Mouse (Mus musculus): ENCODE measurements at regions not wholly inside any gene's neighbourhood (a gene's known extent, or its start where the extent isn't known, plus 50 kb on each side); places are given as distances from the start of the nearest gene placed in this dataset.
A peak's percentile ranks its signal among the peaks of the same experiment; 100 is the strongest.
"Not testable (repeated sequence)": the region's sequence is repeated elsewhere in the genome, so short reads cannot be mapped to it uniquely, and the experiment has no call there.

DNA sequence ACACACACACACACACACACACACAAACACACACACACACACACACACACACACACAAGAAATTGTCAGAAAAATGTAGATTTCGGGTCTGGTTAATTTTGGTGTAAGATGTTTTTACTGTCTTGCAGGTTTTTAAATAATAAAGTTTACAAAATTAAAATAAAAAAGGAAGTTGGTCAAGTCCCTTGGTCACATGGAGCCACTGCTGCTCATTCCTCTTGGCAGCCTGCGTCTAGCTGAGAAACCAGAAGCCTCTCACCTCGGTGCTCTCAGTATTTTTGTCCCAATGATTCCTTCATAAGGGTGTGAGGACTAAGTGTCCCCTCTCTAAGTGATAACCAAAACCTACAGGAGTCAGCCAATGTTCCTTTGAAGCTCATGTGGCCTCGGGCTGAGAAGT is 76.8 kb upstream of the Smg1 start:
- no peak for DNase-seq

DNA sequence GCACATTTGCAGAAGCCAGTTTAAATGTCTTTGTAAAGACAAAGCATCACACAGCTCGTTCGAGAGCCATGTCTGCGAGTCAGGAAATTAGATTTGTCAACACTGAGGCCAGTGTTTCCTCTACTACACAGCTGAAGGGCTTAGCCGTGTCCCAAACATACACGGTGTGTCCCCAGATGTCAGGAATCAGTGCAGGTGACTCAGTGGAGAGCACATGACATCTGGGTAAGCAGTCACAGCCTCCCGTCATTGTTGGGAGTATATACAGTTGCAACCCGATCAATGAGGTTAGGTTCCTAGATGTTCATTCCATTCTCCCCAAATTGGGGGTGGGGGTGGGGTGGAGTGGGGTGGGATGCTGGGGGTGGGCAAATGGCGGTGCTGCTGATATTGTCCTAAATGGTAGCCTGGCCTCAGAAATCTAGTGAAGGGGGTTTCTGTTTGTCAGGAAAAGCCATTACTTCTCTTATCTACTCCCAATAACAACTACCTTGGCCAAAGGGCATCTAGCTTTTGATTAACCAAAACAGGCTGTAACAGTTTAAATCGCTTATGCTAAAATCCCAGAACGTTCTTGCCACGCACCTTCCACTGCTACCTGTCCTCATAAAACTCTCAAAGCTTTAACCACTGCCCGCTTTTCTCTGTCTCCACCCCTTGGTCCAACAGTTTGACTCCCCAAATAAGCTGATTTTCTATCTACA is 75.1 kb upstream of the Smg1 start:
- no peak for DNase-seq

DNA sequence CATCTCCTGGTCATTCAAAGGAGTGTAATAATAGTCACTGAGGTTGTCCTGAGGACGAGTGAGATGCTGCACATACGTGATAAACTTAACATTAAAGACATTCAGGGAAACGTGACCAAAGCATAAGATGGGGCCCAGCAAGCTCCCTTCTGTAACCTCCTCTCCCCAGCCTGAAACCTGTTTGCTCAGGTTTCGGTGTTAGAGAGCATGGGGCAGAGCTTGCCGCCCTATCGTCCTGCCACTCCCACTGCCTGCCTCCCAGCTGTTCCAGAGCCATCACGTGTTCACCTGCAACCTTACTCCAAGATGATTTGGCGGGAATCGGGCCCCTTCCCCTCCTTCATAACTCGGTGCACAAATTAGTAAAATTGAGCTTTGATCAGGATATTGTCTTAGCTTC is 71.4 kb upstream of the Smg1 start:
- not testable (repeated sequence) for DNase-seq

DNA sequence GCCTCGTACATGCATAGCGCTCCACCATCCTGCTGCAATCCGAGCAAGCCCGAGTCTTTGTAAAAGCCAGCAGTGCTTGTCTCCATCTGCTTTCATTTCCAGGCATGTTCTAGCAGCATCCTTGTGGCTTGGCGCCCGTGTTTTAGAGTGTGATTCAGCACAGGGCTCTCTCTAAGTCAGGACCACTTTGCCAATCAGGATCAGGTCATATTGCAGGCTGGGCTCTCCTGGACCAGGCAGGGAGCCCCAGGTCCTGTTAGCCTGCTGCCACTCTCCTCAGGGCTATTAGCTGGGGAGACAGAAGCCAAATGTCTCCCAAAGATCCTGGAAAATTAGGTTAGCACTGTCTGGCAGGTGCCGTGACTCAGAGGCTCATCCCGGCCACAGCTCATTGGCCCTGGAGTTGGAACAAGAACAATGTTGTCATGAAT is 70.8 kb upstream of the Smg1 start:
- no peak for DNase-seq

DNA sequence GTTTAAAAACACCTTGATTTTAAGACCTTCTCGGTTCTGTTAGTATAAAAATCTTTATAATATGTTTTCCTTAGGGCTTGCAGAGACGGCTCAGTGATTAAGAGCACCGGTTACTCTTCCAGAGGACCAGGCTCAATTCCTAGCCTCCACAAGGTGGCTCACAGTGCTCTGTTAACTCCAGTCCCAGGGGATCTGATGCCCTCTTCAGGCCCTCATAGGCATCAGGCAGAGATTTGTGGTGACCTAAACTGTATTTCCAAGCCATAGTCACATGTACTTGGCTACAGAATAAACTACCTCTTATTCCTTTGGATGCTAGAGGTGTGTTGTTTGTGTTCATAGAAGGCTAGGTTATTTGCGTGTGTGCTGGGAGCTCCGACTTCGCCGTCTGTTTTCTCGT is 70.3 kb upstream of the Smg1 start:
- DNase-seq = no peak

DNA sequence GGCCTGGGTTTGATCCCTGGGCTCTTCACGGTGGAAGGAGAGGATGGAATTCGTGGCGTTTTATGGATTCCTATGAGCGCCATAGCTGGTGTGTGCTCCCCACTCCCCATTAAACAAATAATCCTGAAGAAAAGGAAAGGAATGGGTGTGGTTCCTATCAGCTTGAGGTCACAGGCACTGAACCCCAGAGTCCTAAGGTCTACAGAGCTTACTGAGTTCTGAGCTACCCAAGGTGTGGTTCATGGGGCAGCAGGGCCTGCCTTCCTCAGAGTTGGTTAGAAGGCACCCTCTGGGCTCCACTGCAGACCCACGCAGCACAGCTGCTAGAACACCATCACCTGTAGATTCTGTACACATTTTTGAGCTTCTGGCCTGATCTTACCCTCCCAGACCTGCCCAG is 66.3 kb upstream of the Smg1 start:
- DNase-seq = no peak

DNA sequence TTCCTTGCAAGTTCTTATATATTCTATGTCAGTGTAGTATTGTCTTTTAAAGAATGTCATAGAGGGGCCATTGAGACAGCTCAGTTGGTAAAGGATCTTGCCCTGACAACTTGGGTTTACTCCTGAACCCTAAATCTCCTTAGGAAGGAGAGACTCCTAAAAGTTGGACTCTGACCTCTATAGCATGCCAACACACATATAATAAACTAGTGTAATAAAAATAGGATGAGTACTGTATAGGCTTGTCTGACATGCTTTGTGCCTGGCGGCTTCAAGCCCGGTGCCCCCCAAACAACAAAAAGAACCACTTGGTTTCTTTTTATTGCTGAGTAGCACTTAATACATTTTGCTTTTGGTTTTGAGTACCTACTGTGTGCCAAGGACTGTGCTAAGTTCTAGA is 65.4 kb upstream of the Smg1 start:
- DNase-seq = no peak

DNA sequence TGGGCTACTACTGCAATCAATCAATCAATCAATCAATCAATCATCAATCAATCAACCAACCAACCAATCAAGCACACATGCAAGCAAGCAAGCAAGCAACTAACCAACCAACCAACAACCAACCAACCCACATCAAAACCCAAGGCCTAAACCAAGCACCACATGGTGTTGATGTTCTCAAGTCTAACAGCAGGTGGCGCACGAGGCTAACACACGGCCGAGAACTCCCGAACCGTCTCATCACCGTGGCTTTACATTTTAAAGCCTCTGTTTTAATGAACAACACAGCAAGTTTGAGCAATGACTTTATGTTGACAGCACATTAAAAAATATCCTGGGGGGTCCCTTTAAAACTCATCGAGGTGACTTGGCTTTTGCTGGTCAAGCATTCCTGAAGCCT is 61.3 kb upstream of the Smg1 start:
- peak; percentile 63 to 73 for DNase-seq

DNA sequence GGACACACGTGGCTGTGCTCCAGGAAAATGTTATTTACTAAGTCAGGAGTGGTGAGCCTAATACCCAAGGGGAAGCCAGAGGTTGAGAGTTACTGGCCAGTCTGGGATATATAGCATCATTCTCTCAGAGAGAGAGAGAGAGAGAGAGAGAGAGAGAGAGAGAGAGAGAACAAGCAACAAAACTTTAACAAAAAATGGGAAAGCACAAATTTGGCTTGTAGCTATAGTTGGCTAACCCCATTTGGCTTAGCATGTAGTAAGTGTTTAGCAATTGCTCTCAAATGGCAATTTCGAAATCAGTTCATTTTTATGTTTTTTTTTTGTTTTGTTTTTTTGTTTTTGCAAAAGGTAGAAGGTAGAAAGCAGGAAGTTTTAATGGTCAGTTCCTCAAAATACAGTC is 60.9 kb upstream of the Smg1 start:
- DNase-seq = no peak

DNA sequence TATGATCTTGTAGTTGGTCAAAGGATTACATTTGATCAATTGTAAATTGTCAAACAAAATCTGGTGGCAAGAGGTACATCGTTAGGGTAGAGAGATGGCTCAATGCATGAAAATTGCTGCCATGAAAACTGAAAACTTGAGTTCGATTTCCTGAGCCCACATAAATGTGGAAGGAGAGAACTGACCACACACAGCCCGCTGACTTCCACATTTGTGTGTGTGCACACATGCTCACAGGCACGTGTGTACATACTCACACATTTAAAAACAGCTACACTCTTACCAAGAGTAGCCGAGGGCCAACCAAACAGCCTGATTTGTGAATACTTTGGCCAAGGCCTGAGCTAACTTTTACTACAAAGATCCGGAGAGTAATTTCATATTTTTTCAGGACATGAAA is 60.5 kb upstream of the Smg1 start:
- no peak for DNase-seq

DNA sequence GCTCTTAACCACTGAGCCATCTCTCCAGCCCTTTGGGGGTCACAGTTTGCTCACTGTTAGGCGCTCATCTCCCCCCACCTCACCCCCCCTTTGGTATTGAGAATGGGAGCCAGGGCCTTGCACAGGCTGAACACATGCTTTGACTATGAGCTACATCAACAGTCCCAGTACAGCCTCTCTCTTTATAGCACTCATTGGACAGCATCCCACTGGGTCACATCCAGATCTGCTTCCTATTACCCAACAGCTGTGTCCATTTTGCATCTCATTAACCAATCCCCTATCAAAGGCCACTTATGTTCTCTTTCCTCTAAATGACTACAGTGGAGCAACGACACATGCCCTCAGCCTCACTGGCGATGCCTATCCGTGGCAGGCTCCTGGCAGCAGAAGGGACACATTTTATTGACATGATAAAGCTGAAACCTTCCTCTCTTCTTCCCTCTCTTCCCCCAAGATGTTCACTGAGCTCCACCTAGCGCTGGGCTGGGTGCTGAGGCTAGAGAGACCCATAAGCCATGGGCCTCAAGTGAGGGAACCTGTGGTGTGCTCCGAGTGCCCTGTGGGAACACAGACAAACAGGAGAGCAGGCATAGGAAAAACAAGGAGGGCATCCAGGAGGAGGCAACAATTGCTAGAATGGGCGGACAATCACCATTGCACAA is 57.3 kb upstream of the Smg1 start:
- DNase-seq = no peak

DNA sequence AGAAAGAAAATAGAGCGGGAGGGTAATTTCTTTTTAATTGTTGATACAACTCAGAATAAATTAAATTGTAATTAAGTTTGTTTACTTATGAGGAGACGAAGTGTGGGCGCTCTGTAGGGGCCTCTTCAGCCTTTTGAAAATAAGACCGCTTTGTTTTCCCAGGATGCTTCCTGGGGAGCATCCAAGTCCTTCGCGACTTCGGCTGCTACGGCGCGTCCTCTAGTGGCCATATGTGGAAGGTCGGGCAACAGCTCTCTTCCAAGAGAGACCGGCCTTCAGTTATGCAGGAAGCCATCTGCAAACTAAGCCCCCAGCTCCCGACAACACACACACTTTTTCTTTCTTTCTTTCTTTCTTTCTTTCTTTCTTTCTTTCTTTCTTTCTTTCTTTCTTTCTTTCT is 54.1 kb upstream of the Smg1 start:
- DNase-seq = peak; percentile 75 to 77

DNA sequence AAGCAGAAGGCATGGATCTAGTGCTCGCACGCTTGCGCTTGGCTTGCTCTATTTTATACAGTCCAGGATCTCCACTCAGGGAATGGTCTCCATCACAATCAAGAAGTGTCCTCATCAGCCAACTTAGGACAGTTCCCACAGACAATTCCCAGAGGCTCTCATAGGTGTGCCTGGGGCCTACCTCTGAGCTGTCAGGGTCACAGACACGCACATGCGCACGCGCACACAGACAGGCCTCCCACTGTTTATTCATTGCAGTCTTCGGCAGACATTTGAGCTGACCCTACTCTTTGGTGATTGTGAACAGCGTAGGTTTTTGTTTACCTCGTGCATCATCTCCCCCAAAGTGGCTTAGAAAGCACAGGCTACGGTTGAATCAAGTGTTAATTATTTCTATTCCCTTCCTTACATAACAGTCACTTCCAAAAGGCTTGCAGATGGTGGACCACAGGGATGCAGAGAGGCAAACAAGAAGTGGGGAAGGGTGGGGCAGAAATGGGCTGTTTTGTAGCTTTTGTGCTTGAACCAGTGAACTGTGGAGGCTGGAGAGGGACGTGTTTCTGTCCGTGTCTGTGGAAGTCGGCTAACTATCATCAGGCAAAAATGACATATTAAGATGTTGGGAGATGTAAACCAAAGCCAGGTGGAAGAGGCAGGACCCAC is 53.5 kb upstream of the Smg1 start:
- DNase-seq = no peak

DNA sequence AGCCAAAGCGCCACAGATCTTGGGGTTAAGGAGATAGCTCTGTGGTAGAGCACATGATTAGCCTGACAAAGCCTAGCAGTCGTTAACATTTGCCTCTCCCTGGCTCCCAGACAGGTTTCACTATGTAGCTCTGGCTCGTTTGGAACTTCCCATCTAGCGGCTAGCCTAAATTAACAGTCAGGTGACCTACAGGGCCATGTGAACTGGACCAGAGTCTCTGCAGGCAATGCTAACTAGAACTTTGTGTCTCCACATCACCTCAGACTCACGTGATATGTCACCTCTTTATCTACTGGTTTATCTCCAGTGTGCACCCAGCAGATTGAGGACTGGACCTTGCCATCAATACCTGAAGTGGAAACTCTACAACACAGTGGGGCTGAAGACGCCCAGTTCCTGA is 52.4 kb upstream of the Smg1 start:
- DNase-seq = no peak

DNA sequence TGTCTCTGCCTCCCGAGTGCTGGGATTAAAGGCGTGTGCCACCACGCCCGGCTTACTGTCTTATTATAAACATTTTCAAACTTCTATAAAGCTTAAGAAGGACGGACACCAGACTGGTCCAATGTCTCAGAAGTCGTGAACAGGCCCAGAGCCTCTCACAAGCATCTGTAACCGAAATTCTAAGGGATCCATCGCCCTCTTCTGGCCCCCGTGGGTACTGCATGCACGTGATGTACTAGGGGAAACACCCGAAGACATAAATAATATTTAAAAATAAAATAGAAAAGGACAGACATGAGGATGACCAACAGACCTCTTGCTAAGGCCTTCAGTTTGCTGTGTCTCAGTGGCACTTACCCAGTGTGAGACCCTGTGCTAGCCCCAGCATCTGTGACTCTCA is 51.8 kb upstream of the Smg1 start:
- DNase-seq = peak; percentile 54 to 59

DNA sequence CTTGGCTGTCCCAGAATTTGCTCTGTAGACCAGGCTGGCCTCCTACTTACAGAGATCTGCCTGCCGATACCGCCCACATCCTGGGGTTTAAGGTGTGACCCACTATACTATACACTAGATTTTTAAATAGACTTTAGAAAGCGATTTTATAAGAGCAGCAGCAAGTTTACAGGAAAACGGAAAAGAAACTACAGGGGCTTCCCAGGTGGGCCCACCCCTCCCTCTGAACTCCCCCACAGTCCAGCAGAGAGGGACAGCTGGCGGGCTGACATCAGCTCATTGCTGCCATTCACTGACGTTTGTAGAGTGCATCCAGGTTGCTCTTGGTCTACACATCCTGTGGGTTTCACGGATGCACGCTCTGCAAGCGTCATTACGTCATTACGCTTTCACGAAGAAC is 51.2 kb upstream of the Smg1 start:
- DNase-seq = no peak

All from thymus, postnatal 36 days (tissue).